Mouse (Mus musculus): ENCODE results near the gene Grik3. TPM values are rescaled to one million over a fixed set of nuclear protein-coding genes. Genes with fewer than 3 reads are reported as not detected.

The Grik3 gene
- polyA plus RNA-seq, 1 experiment from 2014 or later, result not detected

DNA sequence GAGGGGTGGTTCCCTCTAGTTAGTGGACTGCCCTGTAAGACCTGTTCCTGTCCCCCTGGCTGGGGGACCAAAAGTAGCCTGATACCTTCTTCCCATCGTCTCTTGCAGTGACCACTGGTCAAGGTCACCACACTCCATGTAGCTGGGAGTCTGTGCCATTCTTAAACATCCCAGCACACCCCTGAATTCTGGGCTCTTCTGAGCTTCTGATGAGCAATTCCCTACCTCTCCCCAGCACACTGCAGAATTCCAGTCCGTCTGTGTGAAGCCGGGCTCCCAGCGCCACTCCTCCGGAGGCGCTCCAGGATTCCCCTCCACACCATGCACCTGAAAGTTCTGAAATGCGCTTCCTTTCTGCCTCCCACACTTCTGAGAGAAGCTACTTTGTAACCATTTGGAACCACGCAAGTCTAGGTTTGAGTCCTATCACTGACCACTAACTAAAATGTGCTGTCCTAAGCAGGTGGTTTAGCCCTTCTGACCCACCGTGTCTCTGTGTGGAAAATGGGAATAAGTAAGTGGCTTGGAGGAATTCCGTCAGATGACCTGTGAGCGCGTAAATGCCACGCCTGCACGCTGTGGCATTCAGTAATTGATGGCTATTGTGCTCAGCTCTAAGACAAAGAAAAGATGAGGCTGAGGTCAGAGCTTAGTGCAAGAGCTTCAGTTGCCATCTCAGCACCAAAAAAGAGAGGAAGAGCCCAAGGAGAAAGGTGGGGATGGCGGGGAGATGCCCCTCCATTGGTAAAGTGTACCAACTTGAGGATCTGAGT, 237.8 kb downstream of the Grik3 start:
- Histone ChIP-seq H3K27ac (replicated peaks; ENCODE audit: low read depth, low read length) (no peak overlapping the region), H3K4me3 (ENCODE audit: low read depth, low read length) (no peak overlapping the region), H3K9ac (ENCODE audit: low read length) (no peak overlapping the region), H3K36me3 (ENCODE audit: control insufficient read depth, insufficient read depth, low read length) (no peaks in the 10 kb centered on the region), H3K4me1 (ENCODE audit: control insufficient read depth, insufficient read depth, low read length) (peaks cover 27% of the 10 kb centered on the region), H3K27me3 (ENCODE audit: control insufficient read depth, insufficient read depth, low read length) (peaks cover 39% of the 10 kb centered on the region), H3K4me2 (ENCODE audit: low read depth, severe bottlenecking) (no peak overlapping the region), H3K9me3 (ENCODE audit: control insufficient read depth, low read length) (no peaks in the 10 kb centered on the region)
- no peak for ATAC-seq (ENCODE audit: insufficient number of reproducible peaks, low FRiP score, low TSS enrichment, low read depth)
- DNase-seq (ENCODE audit: low spot score), result peak; percentile 34
- 7% methylated on average over 15 of the region's 15 CpGs for WGBS

GRCm38 (mm10) chr4:125729305-125730220, 239.1 kb downstream of the Grik3 start:
- Histone ChIP-seq H3K27me3 (ENCODE audit: control insufficient read depth, insufficient read depth, low read length) (peaks cover 39% of the 10 kb centered on the region), H3K27ac (replicated peaks; ENCODE audit: low read depth, low read length) (no peak overlapping the region), H3K4me2 (ENCODE audit: low read depth, severe bottlenecking) (peak overlapping the region; percentile 33; the same call in 1 of the 2 replicates), H3K36me3 (ENCODE audit: control insufficient read depth, insufficient read depth, low read length) (no peaks in the 10 kb centered on the region), H3K9me3 (ENCODE audit: control insufficient read depth, low read length) (no peaks in the 10 kb centered on the region), H3K4me3 (ENCODE audit: low read depth, low read length) (no peak overlapping the region), H3K9ac (ENCODE audit: low read length) (no peak overlapping the region), H3K4me1 (ENCODE audit: control insufficient read depth, insufficient read depth, low read length) (peaks cover 27% of the 10 kb centered on the region)
- WGBS, result 5% methylated on average over 38 of the region's 38 CpGs
- peak; percentile 50 for DNase-seq (ENCODE audit: low spot score)
- no peak for ATAC-seq (ENCODE audit: insufficient number of reproducible peaks, low FRiP score, low TSS enrichment, low read depth)

DNA sequence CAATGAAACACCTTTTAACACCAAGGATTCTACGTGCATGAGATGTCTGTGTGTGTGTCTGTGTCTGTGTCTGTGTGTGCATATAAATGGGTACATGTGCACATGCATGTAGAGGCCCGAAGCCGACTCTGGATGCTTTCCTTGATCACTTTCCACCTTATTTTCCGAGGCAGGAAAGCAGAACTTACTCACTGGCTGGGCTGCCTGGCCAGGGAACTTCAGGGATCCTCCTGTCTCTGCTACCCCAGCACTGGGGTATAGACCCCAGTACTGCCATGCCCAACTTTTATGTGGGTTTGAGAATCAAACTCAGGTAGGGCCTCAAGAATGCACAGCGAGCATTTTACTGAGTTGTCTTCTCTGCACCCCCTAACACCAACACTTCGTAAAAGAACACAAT, 240.3 kb downstream of the Grik3 start:
- peaks cover 25% of the 10 kb centered on the region for H3K4me1 ChIP-seq (ENCODE audit: control insufficient read depth, insufficient read depth, low read length)
- DNase-seq (ENCODE audit: low spot score) (no peak), ATAC-seq (ENCODE audit: insufficient number of reproducible peaks, low FRiP score, low TSS enrichment, low read depth) (no peak)
- no peaks in the 10 kb centered on the region for H3K36me3 ChIP-seq (ENCODE audit: control insufficient read depth, insufficient read depth, low read length)
- WGBS, result 84% methylated on average over 6 of the region's 6 CpGs
- H3K9me3 ChIP-seq (ENCODE audit: control insufficient read depth, low read length), result no peaks in the 10 kb centered on the region
- H3K9ac ChIP-seq (ENCODE audit: low read length), result no peak overlapping the region
- H3K4me3 ChIP-seq (ENCODE audit: low read depth, low read length), result no peak overlapping the region
- H3K4me2 ChIP-seq (ENCODE audit: low read depth, severe bottlenecking), result no peak overlapping the region
- peaks cover 41% of the 10 kb centered on the region for H3K27me3 ChIP-seq (ENCODE audit: control insufficient read depth, insufficient read depth, low read length)
- no peak overlapping the region for H3K27ac ChIP-seq (replicated peaks; ENCODE audit: low read depth, low read length)

DNA sequence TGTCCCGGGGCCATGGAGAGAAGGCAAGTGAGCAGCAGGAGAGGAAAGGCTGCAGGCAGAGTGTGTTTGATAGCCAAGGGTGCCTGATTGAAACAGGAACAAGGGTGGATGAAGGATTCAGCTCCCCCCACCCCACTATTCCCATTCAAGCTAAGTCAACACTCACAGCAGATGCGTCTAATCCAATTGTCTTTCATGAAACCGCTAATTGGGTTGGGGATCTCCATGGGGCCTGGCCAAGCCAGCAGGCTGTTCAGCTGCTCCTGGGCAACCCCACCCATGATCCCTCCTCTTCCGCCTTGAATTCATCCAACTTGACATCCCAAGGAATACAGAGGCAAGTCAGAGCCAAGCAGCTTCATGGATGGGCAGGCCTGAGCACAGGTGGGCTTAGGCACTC, 246.3 kb downstream of the Grik3 start:
- DNase-seq (ENCODE audit: low spot score) (no peak), ATAC-seq (ENCODE audit: insufficient number of reproducible peaks, low FRiP score, low TSS enrichment, low read depth) (no peak)
- no peak overlapping the region for H3K4me2 ChIP-seq (ENCODE audit: low read depth, severe bottlenecking)
- H3K27ac ChIP-seq (replicated peaks; ENCODE audit: low read depth, low read length), result no peak overlapping the region
- H3K4me1 ChIP-seq (ENCODE audit: control insufficient read depth, insufficient read depth, low read length), result no peaks in the 10 kb centered on the region
- WGBS, result 81% methylated on average over 4 of the region's 4 CpGs
- no peak overlapping the region for H3K9ac ChIP-seq (ENCODE audit: low read length)
- no peaks in the 10 kb centered on the region for H3K36me3 ChIP-seq (ENCODE audit: control insufficient read depth, insufficient read depth, low read length)
- peaks cover 7% of the 10 kb centered on the region for H3K27me3 ChIP-seq (ENCODE audit: control insufficient read depth, insufficient read depth, low read length)
- no peak overlapping the region for H3K4me3 ChIP-seq (ENCODE audit: low read depth, low read length)
- no peaks in the 10 kb centered on the region for H3K9me3 ChIP-seq (ENCODE audit: control insufficient read depth, low read length)

- WGBS, result 72% methylated on average over 4 of the region's 4 CpGs
- no peak for DNase-seq (ENCODE audit: low spot score)
- 0 out of 2 replicates have a peak, but pooled peaks cover 2% of the 10 kb centered on the region for H3K27me3 ChIP-seq (ENCODE audit: control insufficient read depth, insufficient read depth, low read length)
Observed at GRCm38 (mm10) chr4:125738825-125739224, 248.3 kb downstream of the Grik3 start.

DNA sequence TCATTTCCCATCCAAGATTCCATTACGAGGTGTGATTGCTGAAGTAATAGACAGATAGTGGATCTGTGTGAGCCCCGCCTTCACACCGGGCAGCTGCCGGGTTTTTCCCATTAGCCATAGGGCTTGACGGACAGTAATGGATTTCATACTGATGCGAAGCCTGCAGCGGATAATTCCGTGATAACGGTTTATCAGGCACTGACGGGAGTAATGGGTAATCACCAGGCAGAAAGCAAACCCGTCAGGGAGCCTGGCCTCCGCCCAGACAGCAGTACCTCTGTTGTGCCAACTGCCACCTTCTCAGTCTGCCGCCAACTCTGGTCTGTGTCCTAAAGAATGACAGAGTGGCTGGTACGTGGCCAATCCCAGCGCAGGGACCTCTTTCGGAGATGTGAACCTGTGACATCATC, 251.7 kb downstream of the Grik3 start:
- WGBS, result 85% methylated on average over 16 of the region's 16 CpGs
- ATAC-seq (ENCODE audit: insufficient number of reproducible peaks, low FRiP score, low TSS enrichment, low read depth), result no peak

More at GRCm38 (mm10) chr4:125738825-125739224, 248.3 kb downstream of the Grik3 start:
- Histone ChIP-seq H3K27ac (replicated peaks; ENCODE audit: low read depth, low read length) (no peak overlapping the region), H3K9ac (ENCODE audit: low read length) (no peak overlapping the region), H3K9me3 (ENCODE audit: control insufficient read depth, low read length) (no peaks in the 10 kb centered on the region), H3K4me1 (ENCODE audit: control insufficient read depth, insufficient read depth, low read length) (no peaks in the 10 kb centered on the region), H3K4me3 (ENCODE audit: low read depth, low read length) (no peak overlapping the region), H3K4me2 (ENCODE audit: low read depth, severe bottlenecking) (no peak overlapping the region), H3K36me3 (ENCODE audit: control insufficient read depth, insufficient read depth, low read length) (no peaks in the 10 kb centered on the region)
- no peak for ATAC-seq (ENCODE audit: insufficient number of reproducible peaks, low FRiP score, low TSS enrichment, low read depth)

GRCm38 (mm10) chr4:125745902-125746301, 255.4 kb downstream of the Grik3 start:
- no peaks in the 10 kb centered on the region for H3K9me3 ChIP-seq (ENCODE audit: control insufficient read depth, low read length)
- no peak overlapping the region for H3K4me2 ChIP-seq (ENCODE audit: low read depth, severe bottlenecking)
- DNase-seq (ENCODE audit: low spot score), result no peak
- no peaks in the 10 kb centered on the region for H3K36me3 ChIP-seq (ENCODE audit: control insufficient read depth, insufficient read depth, low read length)
- H3K27ac ChIP-seq (replicated peaks; ENCODE audit: low read depth, low read length), result no peak overlapping the region
- no peaks in the 10 kb centered on the region for H3K27me3 ChIP-seq (ENCODE audit: control insufficient read depth, insufficient read depth, low read length)
- 64% methylated on average over 3 of the region's 3 CpGs for WGBS
- no peaks in the 10 kb centered on the region for H3K4me1 ChIP-seq (ENCODE audit: control insufficient read depth, insufficient read depth, low read length)
- no peak overlapping the region for H3K9ac ChIP-seq (ENCODE audit: low read length)
- ATAC-seq (ENCODE audit: insufficient number of reproducible peaks, low FRiP score, low TSS enrichment, low read depth), result no peak
- H3K4me3 ChIP-seq (ENCODE audit: low read depth, low read length), result no peak overlapping the region

More for the DNA sequence above, 251.7 kb downstream of the Grik3 start:
- no peak overlapping the region for H3K4me2 ChIP-seq (ENCODE audit: low read depth, severe bottlenecking)
- no peaks in the 10 kb centered on the region for H3K4me1 ChIP-seq (ENCODE audit: control insufficient read depth, insufficient read depth, low read length)
- no peak overlapping the region for H3K27ac ChIP-seq (replicated peaks; ENCODE audit: low read depth, low read length)
- no peaks in the 10 kb centered on the region for H3K9me3 ChIP-seq (ENCODE audit: control insufficient read depth, low read length)
- H3K36me3 ChIP-seq (ENCODE audit: control insufficient read depth, insufficient read depth, low read length), result no peaks in the 10 kb centered on the region
- H3K9ac ChIP-seq (ENCODE audit: low read length), result no peak overlapping the region
- no peak overlapping the region for H3K4me3 ChIP-seq (ENCODE audit: low read depth, low read length)
- no peaks in the 10 kb centered on the region for H3K27me3 ChIP-seq (ENCODE audit: control insufficient read depth, insufficient read depth, low read length)
- no peak for DNase-seq (ENCODE audit: low spot score)

GRCm38 (mm10) chr4:125756393-125756792, 265.9 kb downstream of the Grik3 start:
- Histone ChIP-seq H3K36me3 (ENCODE audit: control insufficient read depth, insufficient read depth, low read length) (no peaks in the 10 kb centered on the region), H3K9ac (ENCODE audit: low read length) (no peak overlapping the region), H3K4me3 (ENCODE audit: low read depth, low read length) (no peak overlapping the region), H3K4me1 (ENCODE audit: control insufficient read depth, insufficient read depth, low read length) (no peaks in the 10 kb centered on the region), H3K27ac (replicated peaks; ENCODE audit: low read depth, low read length) (no peak overlapping the region), H3K27me3 (ENCODE audit: control insufficient read depth, insufficient read depth, low read length) (no peaks in the 10 kb centered on the region), H3K4me2 (ENCODE audit: low read depth, severe bottlenecking) (no peak overlapping the region), H3K9me3 (ENCODE audit: control insufficient read depth, low read length) (no peaks in the 10 kb centered on the region)
- DNase-seq (ENCODE audit: low spot score) (no peak), ATAC-seq (ENCODE audit: insufficient number of reproducible peaks, low FRiP score, low TSS enrichment, low read depth) (no peak)
- WGBS, result 86% methylated on average over 5 of the region's 5 CpGs
